In the genomic region with DNA sequence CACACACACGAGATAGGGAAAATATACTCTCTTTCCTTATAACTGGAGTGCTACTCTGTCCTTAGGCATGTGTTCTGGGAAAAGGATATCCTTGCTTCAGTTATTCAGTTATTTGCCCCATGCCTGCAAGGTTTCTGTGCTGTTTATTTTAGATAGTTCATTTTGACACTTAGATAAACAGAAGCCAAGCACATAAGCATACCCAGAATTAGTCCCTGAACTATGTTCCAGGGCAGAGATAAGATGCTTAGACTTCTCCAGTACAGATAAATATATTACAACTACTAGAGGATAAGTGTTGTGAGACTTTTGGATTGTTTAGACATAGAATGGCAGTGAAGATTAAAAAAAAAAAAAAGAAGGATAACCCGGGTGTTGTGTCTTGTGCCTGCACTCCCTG, we compare ENCODE assay signal across 14 mouse cellular contexts. TPM values are rescaled to one million over a fixed set of nuclear protein-coding genes. Genes with fewer than 3 reads are reported as not detected.
DNase-seq lines count a peak whose midpoint lies in the region; ATAC-seq and TF ChIP-seq lines count a peak whose summit lies in the region.
"Had no signal": no experiment of that assay in that cellular context is flagged by ENCODE, and none has a peak within 500 bp of the region (broad histone marks: within the 10 kb centered on the region; RNA-seq: fewer than 3 reads in every experiment).

No protein-coding gene starts in this region.

- no peaks in the 10 kb centered on the region for H3K36me3 ChIP-seq in heart, embryonic 15.5 days
- no peaks in the 10 kb centered on the region for H3K36me3 ChIP-seq in lung, embryonic 14.5 days (ENCODE audit: insufficient read depth)
- H3K36me3 ChIP-seq in liver, embryonic 13.5 days = no peaks in the 10 kb centered on the region
- H3K36me3 ChIP-seq: embryonic facial prominence, embryonic 12.5 days; midbrain, embryonic 15.5 days had no signal

- H3K9me3 ChIP-seq in heart, embryonic 15.5 days (replicated peaks) = no peaks in the 10 kb centered on the region
- no peaks in the 10 kb centered on the region for H3K9me3 ChIP-seq in lung, embryonic 14.5 days (ENCODE audit: low read depth, low read length)
- no peaks in the 10 kb centered on the region for H3K9me3 ChIP-seq in liver, embryonic 13.5 days (replicated peaks)
- H3K9me3 ChIP-seq: embryonic facial prominence, embryonic 12.5 days; limb, embryonic 12.5 days; midbrain, embryonic 15.5 days had no signal

- peaks cover 20% of the 10 kb centered on the region for H3K4me1 ChIP-seq in heart, embryonic 15.5 days (replicated peaks)
- no peaks in the 10 kb centered on the region for H3K4me1 ChIP-seq in lung, embryonic 14.5 days (ENCODE audit: insufficient read depth)
- peaks cover 24% of the 10 kb centered on the region for H3K4me1 ChIP-seq in liver, embryonic 13.5 days (replicated peaks)
- H3K4me1 ChIP-seq: limb, embryonic 12.5 days; midbrain, embryonic 15.5 days had no signal

- intact Hi-C loops in heart, postnatal 10 days (cut with DNase I) = no loop called here
- intact Hi-C loops in left cerebral cortex, postnatal 10 days (cut with DNase I) = no loop called here

- ATAC-seq in heart, embryonic 15.5 days (replicated peaks; ENCODE audit: insufficient number of reproducible peaks, insufficient read depth, low FRiP score, low read depth) = no peak
- peak; percentile 28; the same call in 1 of the 2 replicates for ATAC-seq in lung, embryonic 14.5 days (ENCODE audit: insufficient read depth)
- peak; percentile 86 for ATAC-seq in liver, embryonic 13.5 days (ENCODE audit: low read depth)
- peak; percentile 81 for ATAC-seq in megakaryocyte-erythroid progenitor cell, adult 5-6 weeks (replicated peaks; ENCODE audit: low FRiP score, low TSS enrichment, poor library complexity, severe bottlenecking)
- ATAC-seq: forebrain, postnatal 0 days; midbrain, embryonic 15.5 days had no signal

- no peak overlapping the region for H3K9ac ChIP-seq in heart, embryonic 15.5 days
- H3K9ac ChIP-seq in lung, embryonic 14.5 days = no peak overlapping the region
- H3K9ac ChIP-seq in liver, embryonic 13.5 days = no peak overlapping the region
- H3K9ac ChIP-seq: embryonic facial prominence, embryonic 12.5 days; forebrain, postnatal 0 days; limb, embryonic 12.5 days; midbrain, embryonic 15.5 days had no signal

- no peak for TF ChIP-seq CTCF in lung, embryonic 14.5 days (IDR thresholded peaks at IDR 0.05; ENCODE audit: low read depth)

- WGBS in heart, embryonic 15.5 days = 26% methylated on average over 2 of the region's 2 CpGs
- WGBS in lung, embryonic 14.5 days = 20% methylated on average over 2 of the region's 2 CpGs
- 21% methylated on average over 2 of the region's 2 CpGs for WGBS in liver, embryonic 13.5 days (ENCODE audit: insufficient replicate concordance)

- H3K4me2 ChIP-seq in heart, embryonic 15.5 days = no peak overlapping the region
- no peak overlapping the region for H3K4me2 ChIP-seq in lung, embryonic 14.5 days
- no peak overlapping the region for H3K4me2 ChIP-seq in liver, embryonic 13.5 days
- H3K4me2 ChIP-seq: embryonic facial prominence, embryonic 12.5 days; limb, embryonic 12.5 days; midbrain, embryonic 15.5 days had no signal

- no peak for DNase-seq in heart, postnatal 10 days
- DNase-seq in lung, embryonic 14.5 days = peak; percentile 39
- no peak for DNase-seq in lung, postnatal 10 days
- peak; percentile 6 for DNase-seq in liver, embryonic 13.5 days
- DNase-seq in right cerebral cortex, postnatal 25 days = no peak
- no peak for DNase-seq in left cerebral cortex, postnatal 10 days (ENCODE audit: extremely low spot score in 1 of 2, low spot score in 2 of 2)
- DNase-seq: adrenal gland, postnatal 14 days; cerebellum, adult 2 months; forebrain, postnatal 0 days had no signal

- peak overlapping the region; percentile 52 for H3K27ac ChIP-seq in heart, embryonic 15.5 days
- no peak overlapping the region for H3K27ac ChIP-seq in lung, embryonic 14.5 days (ENCODE audit: low read depth)
- H3K27ac ChIP-seq in liver, embryonic 13.5 days = peak overlapping the region; percentile 44
- H3K27ac ChIP-seq: embryonic facial prominence, embryonic 12.5 days; limb, embryonic 12.5 days; midbrain, embryonic 15.5 days had no signal

- H3K4me3 ChIP-seq in heart, embryonic 15.5 days = no peak overlapping the region
- H3K4me3 ChIP-seq in lung, embryonic 14.5 days (ENCODE audit: low read depth, low read length) = no peak overlapping the region
- H3K4me3 ChIP-seq in liver, embryonic 13.5 days (replicated peaks) = no peak overlapping the region
- H3K4me3 ChIP-seq: embryonic facial prominence, embryonic 12.5 days; limb, embryonic 12.5 days; midbrain, embryonic 15.5 days had no signal

- no peaks in the 10 kb centered on the region for H3K27me3 ChIP-seq in heart, embryonic 15.5 days
- H3K27me3 ChIP-seq in lung, embryonic 14.5 days (ENCODE audit: insufficient read depth, low read length) = no peaks in the 10 kb centered on the region
- no peaks in the 10 kb centered on the region for H3K27me3 ChIP-seq in liver, embryonic 13.5 days
- H3K27me3 ChIP-seq: embryonic facial prominence, embryonic 12.5 days; limb, embryonic 12.5 days; midbrain, embryonic 15.5 days had no signal

RNA-seq across cellular contexts. Expression of a gene that starts 41.2 kb away (rescaled TPM):
- polyA plus RNA-seq in heart, embryonic 15.5 days (2015; fragmentation: Nextera tagmentation; extraction: Ambion mirVana) = 5.8 and 6.5 TPM in 2 replicates
- 10 to 100 TPM; 51.1 to 52.2 TPM for total RNA-seq in heart, postnatal 10 days (2021)
- polyA plus RNA-seq in lung, embryonic 14.5 days (2014; fragmentation: Nextera tagmentation; extraction: Ambion mirVana) = 14.4 and 14.7 TPM in 2 replicates
- polyA plus RNA-seq in liver, embryonic 13.5 days (2015; fragmentation: Nextera tagmentation; extraction: Ambion mirVana) = 0.89 and 0.95 TPM in 2 replicates
- 4.3 and 5.9 TPM in 2 replicates for total RNA-seq in megakaryocyte-erythroid progenitor cell, adult 5-6 weeks (2014; fragmentation: Nextera tagmentation)
- total RNA-seq in megakaryocyte-erythroid progenitor cell, adult 5-6 weeks (2017) = 8.4 and 9.7 TPM in 2 replicates
- total RNA-seq in left cerebral cortex, postnatal 10 days (2021) = 100 to 1,000 TPM; 106 to 114 TPM

Comparison
In these comparisons a context has a peak if more than half of its experiments do, and no peak if none do; other contexts are left out.
1. DNase-seq: peak in lung, embryonic 14.5 days (single experiment) and liver, embryonic 13.5 days (single experiment); none in heart, postnatal 10 days (0 of 2), lung, postnatal 10 days (single experiment), right cerebral cortex, postnatal 25 days (single experiment) and left cerebral cortex, postnatal 10 days (0 of 2).
2. RNA of a gene that starts 41.2 kb away (total RNA-seq): 106 to 114 TPM in left cerebral cortex, postnatal 10 days and 51.1 to 52.2 TPM in heart, postnatal 10 days; 4.3 to 9.7 TPM in megakaryocyte-erythroid progenitor cell, adult 5-6 weeks; every median in the first group is over 4 times any median in the second.